Mouse (Mus musculus) cortical plate, adult 2 months (tissue): Measurements from ENCODE around the gene Ccdc162.
A peak's percentile ranks its signal among the peaks of the same experiment; 100 is the strongest.

ENCODE experiments used
- CTCF ChIP-seq: fragments of 200-500 bp; IDR thresholded peaks from 2 replicates; pipeline ENCODE4 v1.5.1; 2011; ENCODE audit warnings: mild to moderate bottlenecking, control low read depth, low read length; ENCODE audit not compliant: insufficient read depth; ENCODE audit errors: extremely low read depth
- POLR2A ChIP-seq: fragments of 200-500 bp; IDR thresholded peaks from 2 replicates; pipeline ENCODE4 v1.6.1; 2011; ENCODE audit warnings: mild to moderate bottlenecking, low read length, control low read depth; ENCODE audit not compliant: insufficient read depth; ENCODE audit errors: extremely low read depth

DNA sequence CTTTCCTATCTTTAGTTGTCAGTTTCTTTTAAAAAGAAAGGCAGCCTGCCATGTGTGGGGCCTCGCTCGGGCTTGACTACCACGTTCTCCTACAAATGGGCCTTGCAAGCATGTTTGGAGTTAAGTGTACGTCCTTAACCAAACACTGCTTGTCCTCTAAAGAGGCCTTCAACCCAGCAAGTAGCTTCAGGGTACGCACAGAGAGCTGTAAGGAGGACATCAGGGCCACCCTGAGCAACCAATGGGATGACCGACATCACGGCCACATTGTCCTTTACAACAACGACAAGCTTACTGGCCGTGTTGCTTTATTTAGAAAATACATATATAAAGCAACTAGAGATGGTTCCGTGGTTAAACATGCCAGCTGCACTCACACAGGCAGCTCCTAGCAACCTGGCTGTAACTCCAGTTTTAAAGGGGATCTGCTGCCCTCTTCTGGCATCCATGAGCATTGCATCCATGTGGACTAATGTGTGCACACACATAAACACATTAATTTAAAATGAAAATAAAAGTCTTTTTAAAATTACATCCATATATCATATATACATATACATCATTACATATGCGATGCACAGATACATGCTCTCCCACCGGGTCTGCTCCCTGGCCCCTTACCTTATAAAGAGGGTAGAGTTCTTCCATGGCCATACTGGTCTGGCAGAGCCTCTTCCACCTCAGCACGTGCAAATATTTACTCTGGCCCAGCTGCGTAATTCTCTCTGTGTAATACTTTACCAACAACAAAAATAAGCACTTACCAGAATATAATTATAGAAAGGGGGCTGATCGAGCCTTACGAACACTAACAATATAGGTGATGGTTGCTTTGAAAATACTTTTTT lies 33.7 kb downstream of the Ccdc162 start:
- TF ChIP-seq CTCF (peak; percentile 94), POLR2A (no peak)
